Mouse (Mus musculus) hindbrain, embryonic 13.5 days (tissue): ENCODE measurements around the gene Gm49373. TPM values are rescaled to one million over a fixed set of nuclear protein-coding genes. Genes with fewer than 3 reads are reported as not detected.
A peak's percentile ranks its signal among the peaks of the same experiment; 100 is the strongest.
"Not testable (repeated sequence)": the region's sequence is repeated elsewhere in the genome, so short reads cannot be mapped to it uniquely, and the experiment has no call there.

Experiments
- ATAC-seq: fragments of 200-750 bp; cut with Nextera tagmentation; 2 replicates; pipeline ENCODE4 v1.8.0; 2017; ENCODE audit warnings: moderate TSS enrichment; ENCODE audit not compliant: low FRiP score
- H3K27ac ChIP-seq: fragments of 300-500 bp; sonication (generic); 2 replicates; pipeline ENCODE4 v1.5.1; 2015; ENCODE audit warnings: inconsistent platforms, mild to moderate bottlenecking, moderate library complexity
- H3K27me3 ChIP-seq: fragments of 300-500 bp; sonication (generic); 2 replicates; pipeline ENCODE4 v1.6.1; 2015; ENCODE audit warnings: mild to moderate bottlenecking, inconsistent platforms
- H3K36me3 ChIP-seq: fragments of 300-500 bp; sonication (generic); 2 replicates; pipeline ENCODE4 v1.6.1; 2015; ENCODE audit warnings: mild to moderate bottlenecking, inconsistent platforms
- H3K4me1 ChIP-seq: fragments of 300-500 bp; sonication (generic); replicated peaks from 2 replicates; pipeline ENCODE4 v1.6.1; 2015; ENCODE audit warnings: inconsistent platforms
- H3K4me2 ChIP-seq: fragments of 300-500 bp; sonication (generic); 2 replicates; pipeline ENCODE4 v1.6.1; 2015; ENCODE audit warnings: inconsistent platforms, mild to moderate bottlenecking, moderate library complexity
- H3K4me3 ChIP-seq: fragments of 300-500 bp; sonication (generic); 2 replicates; pipeline ENCODE4 v1.5.1; 2015; ENCODE audit warnings: mild to moderate bottlenecking, inconsistent platforms
- H3K9ac ChIP-seq: fragments of 300-500 bp; sonication (generic); 2 replicates; pipeline ENCODE4 v1.6.1; 2015; ENCODE audit warnings: mild to moderate bottlenecking, inconsistent platforms
- H3K9me3 ChIP-seq: fragments of 300-500 bp; sonication (generic); 2 replicates; pipeline ENCODE4 v1.6.1; 2016; ENCODE audit warnings: inconsistent platforms
- WGBS: fragments of 180-500 bp; shearing (Covaris S2); methylation state at CpG from one replicate; pipeline ENCODE4 v1.1.7; 2015; 5-methylcytosine and 5-hydroxymethylcytosine counted together
- polyA plus RNA-seq: library from polyadenylated mRNA; unstranded; fragments of >200 nt; fragmentation: Nextera tagmentation; extraction: Ambion mirVana; gene quantifications from 2 replicates; pipeline ENCODE4 v1.2.1, GENCODE M21; 2015

Gene Gm49373
- polyA plus RNA-seq, 1 experiment from 2014 or later: 2.4 TPM

DNA sequence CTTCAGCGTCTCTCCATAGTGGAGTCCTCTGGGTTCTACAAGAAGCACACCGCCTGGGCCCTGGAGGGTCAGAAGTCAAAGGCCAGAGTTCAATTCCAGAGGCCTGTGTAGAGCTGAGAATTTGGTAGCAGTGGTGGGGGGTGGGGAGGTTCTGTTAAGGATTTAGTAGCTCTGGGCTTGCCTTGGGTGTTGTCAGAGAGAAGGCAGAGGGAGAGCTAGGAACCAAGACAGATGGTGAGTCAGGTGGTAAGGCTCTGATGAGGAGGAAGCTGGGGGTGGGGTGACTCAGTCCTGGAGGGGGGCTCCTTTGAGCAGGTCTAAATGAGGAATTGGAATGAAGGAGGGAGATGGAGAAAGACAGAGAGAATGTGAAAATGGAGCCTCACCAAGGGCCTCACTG, 10.0 kb downstream of the Gm49373 start:
- Histone ChIP-seq H3K27ac (no peak overlapping the region), H3K27me3 (no peaks in the 10 kb centered on the region), H3K4me3 (no peak overlapping the region), H3K9me3 (no peaks in the 10 kb centered on the region), H3K4me2 (no peak overlapping the region), H3K9ac (no peak overlapping the region), H3K36me3 (peaks cover 58% of the 10 kb centered on the region), H3K4me1 (no peaks in the 10 kb centered on the region)
- no peak for ATAC-seq
- WGBS: 90% methylated on average over 2 of the region's 2 CpGs

DNA sequence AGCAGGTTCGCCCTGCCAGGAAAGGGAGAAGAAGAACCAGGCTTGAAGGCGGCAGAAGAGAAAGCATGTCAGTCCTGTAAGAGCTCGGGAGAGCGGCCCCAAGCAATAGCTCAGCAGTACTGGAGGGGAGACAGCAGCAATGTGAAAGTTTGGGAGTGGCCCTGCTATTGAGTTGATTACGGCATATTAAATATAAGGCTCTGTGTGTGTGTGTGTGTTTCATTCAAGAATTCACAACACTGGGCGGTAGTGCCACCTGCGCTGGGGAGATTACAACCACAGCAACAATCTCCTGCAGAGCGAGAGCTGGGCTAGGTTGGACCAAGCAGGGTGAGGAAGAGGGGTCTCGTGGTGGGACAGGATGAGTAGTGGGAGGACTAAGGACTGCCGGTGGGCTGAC, 21.3 kb downstream of the Gm49373 start:
- H3K4me1 ChIP-seq: no peaks in the 10 kb centered on the region
- no peaks in the 10 kb centered on the region for H3K9me3 ChIP-seq
- no peak overlapping the region for H3K4me3 ChIP-seq
- no peak overlapping the region for H3K9ac ChIP-seq
- 0 out of 2 replicates have a peak, but pooled peaks cover 11% of the 10 kb centered on the region for H3K27me3 ChIP-seq
- 66% methylated on average over 10 of the region's 10 CpGs for WGBS
- H3K4me2 ChIP-seq: no peak overlapping the region
- H3K27ac ChIP-seq: no peak overlapping the region
- ATAC-seq: no peak
- H3K36me3 ChIP-seq: no peaks in the 10 kb centered on the region

DNA sequence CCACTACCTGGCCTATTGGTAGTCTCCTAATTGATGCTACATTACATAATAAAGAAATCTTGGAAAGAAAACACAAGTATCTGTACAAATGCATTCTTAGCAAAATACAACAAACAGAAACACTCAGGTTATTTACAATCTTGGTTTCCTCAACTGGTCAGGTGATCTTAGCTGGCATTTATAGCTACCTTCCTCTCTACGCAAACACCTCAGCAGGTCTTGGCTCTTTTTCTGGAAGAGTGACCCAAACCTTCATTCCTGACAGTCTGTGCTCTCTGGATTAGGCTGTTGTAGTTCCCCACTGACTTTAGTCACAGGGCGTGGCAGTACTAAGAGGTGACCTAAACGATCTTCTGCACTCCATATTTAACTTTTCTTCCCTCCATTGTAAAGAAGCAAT, 27.7 kb downstream of the Gm49373 start:
- H3K4me1 ChIP-seq: no peaks in the 10 kb centered on the region
- H3K4me2 ChIP-seq: no peak overlapping the region
- no peak overlapping the region for H3K9ac ChIP-seq
- no peak overlapping the region for H3K4me3 ChIP-seq
- H3K27me3 ChIP-seq: peaks cover 17% of the 10 kb centered on the region
- no peaks in the 10 kb centered on the region for H3K9me3 ChIP-seq
- no peak for ATAC-seq
- no peak overlapping the region for H3K27ac ChIP-seq
- WGBS: 88% methylated on average over 3 of the region's 3 CpGs
- no peaks in the 10 kb centered on the region for H3K36me3 ChIP-seq

DNA sequence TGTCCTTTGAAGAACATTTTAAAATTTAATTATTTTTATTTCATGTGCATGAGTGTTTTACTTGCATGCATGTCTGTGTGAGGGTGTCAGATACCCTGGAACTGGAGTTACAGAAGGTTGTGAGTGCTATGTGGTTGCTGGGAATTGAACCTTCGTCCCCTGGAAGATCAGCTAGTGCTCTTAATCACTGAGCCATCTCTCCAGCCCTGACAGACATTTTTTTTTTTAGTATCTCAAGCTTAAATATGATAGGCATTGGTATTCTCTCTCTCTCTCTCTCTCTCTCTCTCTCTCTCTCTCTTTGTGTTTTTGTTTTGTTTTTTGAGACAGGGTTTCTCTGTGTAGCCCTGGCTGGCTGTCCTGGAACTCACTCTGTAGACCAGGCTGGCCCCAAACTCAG, 28.1 kb downstream of the Gm49373 start:
- H3K36me3 ChIP-seq, H3K9me3 ChIP-seq, ATAC-seq, H3K4me1 ChIP-seq, H3K4me2 ChIP-seq, H3K4me3 ChIP-seq, H3K9ac ChIP-seq, H3K27ac ChIP-seq: not testable (repeated sequence)
- WGBS: 70% methylated on average over 1 of the region's 1 CpGs
- peaks cover 21% of the 10 kb centered on the region for H3K27me3 ChIP-seq

DNA sequence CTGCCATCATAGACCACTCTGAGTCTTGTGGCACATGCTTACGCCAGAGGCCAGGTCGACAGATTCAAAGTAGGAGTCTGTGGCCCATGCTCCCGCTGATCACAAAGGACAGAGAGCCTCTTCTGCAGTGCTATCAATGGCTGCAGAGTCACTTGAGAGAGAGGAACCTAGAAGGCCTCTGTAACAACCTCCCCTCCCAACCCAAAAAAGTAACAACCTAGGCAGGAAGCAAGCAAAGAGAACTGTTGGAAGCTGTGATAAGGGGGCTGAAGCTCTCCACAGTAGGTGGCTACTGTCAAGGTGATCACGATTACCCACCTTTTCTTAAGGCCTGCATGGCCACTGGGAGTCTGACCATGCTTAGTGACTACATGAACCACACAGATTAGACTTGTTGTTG, 29.3 kb downstream of the Gm49373 start:
- no peaks in the 10 kb centered on the region for H3K9me3 ChIP-seq
- peaks cover 3% of the 10 kb centered on the region; the same call in 1 of the 2 replicates for H3K4me1 ChIP-seq
- peaks cover 33% of the 10 kb centered on the region for H3K27me3 ChIP-seq
- H3K9ac ChIP-seq: no peak overlapping the region
- no peak overlapping the region for H3K27ac ChIP-seq
- H3K4me3 ChIP-seq: no peak overlapping the region
- 88% methylated on average over 4 of the region's 4 CpGs for WGBS
- no peaks in the 10 kb centered on the region for H3K36me3 ChIP-seq
- H3K4me2 ChIP-seq: no peak overlapping the region
- ATAC-seq: no peak

DNA sequence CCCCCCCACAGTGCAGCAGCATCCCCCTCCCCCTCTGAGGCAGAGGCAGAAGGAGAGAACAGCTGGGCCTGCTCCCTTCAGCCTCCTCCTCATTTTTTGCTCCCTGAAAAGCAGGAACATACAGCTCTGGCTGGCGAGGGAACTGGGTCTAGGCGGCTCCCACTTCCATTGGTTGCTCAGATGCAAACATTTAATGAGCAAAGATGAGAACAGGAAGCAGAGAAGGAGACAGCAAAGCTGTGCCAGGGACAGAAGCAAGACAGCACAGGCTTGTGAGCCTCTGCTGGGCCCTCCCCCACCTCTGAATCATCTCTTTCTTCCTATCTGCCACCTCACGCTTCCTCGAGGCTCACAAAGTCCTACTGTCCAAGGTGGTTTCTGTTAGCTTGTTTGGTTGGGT, 31.6 kb downstream of the Gm49373 start:
- 49% methylated on average over 4 of the region's 4 CpGs for WGBS
- no peak overlapping the region for H3K4me3 ChIP-seq
- H3K27ac ChIP-seq: no peak overlapping the region
- no peaks in the 10 kb centered on the region for H3K9me3 ChIP-seq
- H3K9ac ChIP-seq: no peak overlapping the region
- no peaks in the 10 kb centered on the region for H3K36me3 ChIP-seq
- ATAC-seq: no peak
- peaks cover 25% of the 10 kb centered on the region for H3K4me1 ChIP-seq
- peaks cover 52% of the 10 kb centered on the region for H3K27me3 ChIP-seq
- no peak overlapping the region for H3K4me2 ChIP-seq

DNA sequence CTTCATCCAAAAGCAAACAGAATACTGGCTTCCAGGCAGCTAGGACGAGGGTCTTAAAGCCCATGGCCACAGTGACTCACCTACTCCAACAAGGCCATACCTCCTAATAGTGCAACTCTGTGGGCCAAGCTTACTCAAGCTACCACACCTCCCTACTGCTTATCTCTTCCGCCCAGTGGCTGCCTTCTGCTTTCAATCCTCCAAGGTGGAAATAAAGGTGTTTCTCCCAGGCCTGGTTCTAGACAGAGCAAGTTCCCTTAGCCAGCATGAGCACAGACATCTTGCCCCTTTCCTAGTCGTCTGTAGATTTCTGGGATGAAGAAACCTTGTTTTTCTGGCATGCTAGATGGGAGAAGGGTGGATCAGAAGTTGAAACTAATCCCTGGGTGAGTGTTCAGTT, 33.1 kb downstream of the Gm49373 start:
- 78% methylated on average over 3 of the region's 3 CpGs for WGBS
- Histone ChIP-seq H3K4me2 (no peak overlapping the region), H3K9ac (no peak overlapping the region), H3K4me1 (peaks cover 38% of the 10 kb centered on the region), H3K27ac (no peak overlapping the region), H3K27me3 (peaks cover 66% of the 10 kb centered on the region), H3K4me3 (no peak overlapping the region), H3K9me3 (no peaks in the 10 kb centered on the region), H3K36me3 (no peaks in the 10 kb centered on the region)
- no peak for ATAC-seq

DNA sequence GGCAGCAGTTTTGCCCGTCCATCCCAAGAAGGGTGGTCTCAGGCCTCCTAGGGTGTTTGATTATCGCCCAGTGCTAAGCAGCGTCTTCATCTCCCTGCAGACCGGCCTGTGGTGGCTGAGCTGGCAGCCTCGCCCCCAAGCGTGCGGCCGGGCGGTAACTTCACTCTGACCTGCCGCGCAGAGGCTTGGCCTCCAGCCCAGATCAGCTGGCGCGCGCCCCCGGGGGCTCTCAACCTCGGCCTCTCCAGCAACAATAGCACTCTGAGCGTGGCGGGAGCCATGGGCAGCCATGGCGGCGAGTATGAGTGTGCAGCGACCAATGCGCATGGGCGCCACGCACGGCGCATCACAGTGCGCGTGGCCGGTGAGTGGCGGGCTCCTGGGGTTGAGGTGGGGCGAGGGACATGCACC, 35.4 kb downstream of the Gm49373 start:
- Histone ChIP-seq H3K27ac (peak overlapping the region; percentile 35; the same call in 1 of the 2 replicates), H3K36me3 (no peaks in the 10 kb centered on the region), H3K9ac (peak overlapping the region; percentile 75), H3K4me1 (peaks cover 53% of the 10 kb centered on the region), H3K9me3 (no peaks in the 10 kb centered on the region), H3K4me3 (peak overlapping the region; percentile 49), H3K27me3 (peaks cover 85% of the 10 kb centered on the region), H3K4me2 (peak overlapping the region; percentile 67)
- peak; percentile 73 for ATAC-seq
- WGBS: 2% methylated on average over 31 of the region's 31 CpGs

DNA sequence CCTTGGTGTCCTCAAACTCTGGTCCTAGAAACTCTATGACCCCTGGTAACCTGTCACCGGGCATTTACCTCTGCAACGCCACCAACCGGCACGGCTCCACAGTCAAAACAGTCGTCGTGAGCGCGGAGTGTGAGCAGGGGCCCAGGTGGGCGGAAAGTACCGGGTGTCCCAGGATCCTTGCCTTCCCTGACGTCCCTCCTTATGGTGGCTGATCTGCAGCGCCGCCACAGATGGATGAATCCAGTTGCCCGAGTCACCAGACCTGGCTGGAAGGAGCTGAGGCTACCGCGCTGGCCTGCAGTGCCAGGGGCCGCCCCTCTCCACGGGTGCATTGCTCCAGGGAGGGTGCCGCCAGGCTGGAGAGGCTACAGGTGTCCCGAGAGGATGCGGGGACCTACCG, 36.2 kb downstream of the Gm49373 start:
- Histone ChIP-seq H3K36me3 (no peaks in the 10 kb centered on the region), H3K27ac (no peak overlapping the region), H3K4me3 (peak overlapping the region; percentile 49), H3K4me1 (peaks cover 61% of the 10 kb centered on the region), H3K4me2 (peak overlapping the region; percentile 67), H3K9ac (peak overlapping the region; percentile 75; the same call in 1 of the 2 replicates), H3K27me3 (peaks cover 93% of the 10 kb centered on the region), H3K9me3 (no peaks in the 10 kb centered on the region)
- ATAC-seq: no peak
- under 1% methylated on average over 22 of the region's 22 CpGs for WGBS

DNA sequence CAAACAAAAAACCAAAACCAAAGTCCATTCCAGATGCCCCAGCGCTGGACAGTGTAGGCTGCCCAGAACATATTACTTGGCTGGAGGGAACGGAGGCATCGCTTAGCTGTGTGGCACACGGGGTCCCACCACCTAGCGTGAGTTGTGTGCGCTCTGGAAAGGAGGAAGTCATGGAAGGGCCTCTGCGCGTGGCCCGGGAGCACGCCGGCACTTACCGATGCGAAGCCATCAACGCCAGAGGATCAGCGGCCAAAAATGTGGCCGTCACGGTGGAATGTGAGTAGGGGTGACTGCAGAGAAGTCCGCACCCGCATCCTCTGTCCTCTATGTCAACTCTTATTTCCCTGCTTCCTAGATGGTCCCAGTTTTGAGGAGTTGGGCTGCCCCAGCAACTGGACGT, 36.7 kb downstream of the Gm49373 start:
- Histone ChIP-seq H3K27ac (no peak overlapping the region), H3K27me3 (peaks cover 98% of the 10 kb centered on the region), H3K4me2 (peak overlapping the region; percentile 67), H3K4me1 (peaks cover 66% of the 10 kb centered on the region), H3K36me3 (no peaks in the 10 kb centered on the region), H3K9ac (no peak overlapping the region), H3K9me3 (no peaks in the 10 kb centered on the region), H3K4me3 (peak overlapping the region; percentile 49)
- WGBS: 8% methylated on average over 20 of the region's 20 CpGs
- no peak for ATAC-seq

DNA sequence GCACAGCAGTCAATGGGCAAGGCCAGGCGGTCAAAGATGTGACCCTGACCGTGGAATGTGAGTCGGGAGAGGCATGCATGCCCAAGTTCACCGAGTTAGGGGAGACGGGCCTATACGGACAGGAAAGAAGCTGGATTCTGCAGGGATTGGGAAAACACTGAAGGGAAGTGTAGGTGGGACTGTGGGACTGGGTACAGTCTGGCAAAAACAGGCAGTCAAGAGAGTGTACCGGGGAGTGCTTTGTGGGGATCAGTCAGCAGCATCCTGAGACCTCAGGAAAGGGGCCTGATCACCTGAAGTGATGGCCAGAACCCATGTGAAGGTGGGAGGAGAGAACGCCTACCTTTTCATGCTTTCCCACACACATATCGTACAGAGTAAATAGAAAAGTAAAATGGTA, 37.3 kb downstream of the Gm49373 start:
- no peaks in the 10 kb centered on the region for H3K36me3 ChIP-seq
- H3K4me1 ChIP-seq: peaks cover 71% of the 10 kb centered on the region
- 0 out of 2 replicates have a peak overlapping the region, but pooled peaks have one; percentile 19 for H3K9ac ChIP-seq
- 12% methylated on average over 9 of the region's 9 CpGs for WGBS
- H3K4me3 ChIP-seq: peak overlapping the region; percentile 15
- peak overlapping the region; percentile 17 for H3K4me2 ChIP-seq
- H3K9me3 ChIP-seq: no peaks in the 10 kb centered on the region
- H3K27ac ChIP-seq: no peak overlapping the region
- peaks cover 99% of the 10 kb centered on the region for H3K27me3 ChIP-seq
- no peak for ATAC-seq

DNA sequence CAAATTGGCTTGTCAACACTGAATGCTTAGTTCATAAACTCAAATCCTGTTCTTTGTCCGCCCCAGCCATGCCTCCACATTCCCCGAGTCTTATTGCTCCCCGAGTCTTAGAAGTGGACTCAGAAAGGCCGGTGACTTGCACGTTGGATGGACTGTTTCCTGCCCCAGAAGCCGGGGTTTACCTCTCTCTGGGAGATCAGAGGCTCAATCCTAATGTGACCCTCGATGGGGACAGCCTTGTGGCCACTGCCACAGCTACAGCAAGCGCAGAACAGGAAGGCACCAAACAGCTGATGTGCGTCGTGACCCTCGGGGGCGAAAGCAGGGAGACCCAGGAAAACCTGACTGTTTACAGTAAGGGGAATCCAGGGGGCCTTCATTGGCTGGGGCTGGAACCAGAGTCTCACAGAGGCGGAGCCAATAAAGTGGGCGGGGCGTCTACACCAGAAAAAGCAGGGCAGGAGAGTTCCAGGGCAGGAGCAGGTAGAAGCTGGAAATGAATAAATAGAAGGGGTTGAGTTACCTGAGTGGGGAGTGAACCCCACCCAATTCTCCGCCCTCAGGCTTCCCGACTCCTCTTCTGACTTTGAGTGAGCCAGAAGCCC, 38.3 kb downstream of the Gm49373 start:
- Histone ChIP-seq H3K4me2 (no peak overlapping the region), H3K27ac (no peak overlapping the region), H3K4me3 (no peak overlapping the region), H3K4me1 (peaks cover 81% of the 10 kb centered on the region), H3K9me3 (no peaks in the 10 kb centered on the region), H3K36me3 (no peaks in the 10 kb centered on the region), H3K27me3 (peaks cover 99% of the 10 kb centered on the region), H3K9ac (0 out of 2 replicates have a peak overlapping the region, but pooled peaks have one; percentile 19)
- 5% methylated on average over 17 of the region's 17 CpGs for WGBS
- ATAC-seq: no peak

DNA sequence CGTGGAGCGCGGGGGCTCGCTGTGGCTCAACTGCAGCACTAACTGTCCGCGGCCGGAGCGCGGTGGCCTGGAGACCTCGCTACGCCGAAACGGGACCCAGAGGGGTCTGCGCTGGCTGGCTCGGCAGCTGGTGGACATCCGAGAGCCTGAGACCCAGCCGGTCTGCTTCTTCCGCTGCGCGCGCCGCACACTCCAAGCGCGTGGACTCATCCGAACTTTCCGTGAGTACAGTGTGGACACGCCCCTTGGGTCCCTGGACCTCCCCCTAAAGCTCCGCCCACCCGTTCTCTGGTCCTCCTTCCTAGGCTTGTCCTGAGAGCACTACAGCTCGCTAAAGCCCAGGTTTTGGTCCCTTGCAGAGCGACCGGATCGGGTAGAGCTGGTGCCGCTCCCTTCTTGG, 39.8 kb downstream of the Gm49373 start:
- peaks cover 99% of the 10 kb centered on the region for H3K27me3 ChIP-seq
- no peak for ATAC-seq
- peak overlapping the region; percentile 94 for H3K4me2 ChIP-seq
- WGBS: 1% methylated on average over 34 of the region's 34 CpGs
- H3K4me1 ChIP-seq: peaks cover 80% of the 10 kb centered on the region
- no peak overlapping the region for H3K27ac ChIP-seq
- 0 out of 2 replicates have a peak overlapping the region, but pooled peaks have one; percentile 35 for H3K9ac ChIP-seq
- H3K9me3 ChIP-seq: no peaks in the 10 kb centered on the region
- no peaks in the 10 kb centered on the region for H3K36me3 ChIP-seq
- peak overlapping the region; percentile 53 for H3K4me3 ChIP-seq
